Mouse (Mus musculus): ENCODE results near the gene Cacnb4.

GRCm38 (mm10) chr2:52675278-52675987 lies 1.2 kb downstream of the Cacnb4 start:
- TF ChIP-seq CTCF (conservative IDR thresholded peaks at IDR 0.05; ENCODE audit: low read length): no peak
- no peak for TF ChIP-seq NANOG (IDR thresholded peaks at IDR 0.05; ENCODE audit: borderline replicate concordance, low read length)
- TF ChIP-seq POU5F1 (IDR thresholded peaks at IDR 0.05; ENCODE audit: borderline replicate concordance, low read length): no peak
